Mouse (Mus musculus) naive thymus-derived CD4-positive, alpha-beta T cell, adult 2 months (primary cell): Measurements from ENCODE around the gene Thada.
A peak's percentile ranks its signal among the peaks of the same experiment; 100 is the strongest.

Experiments
- DNase-seq: peaks from one replicate; pipeline ENCODE4 v3.0.0-alpha.2; 2011; ENCODE audit warnings: low read depth

The Thada gene

GRCm38 (mm10) chr17:84370385-84370784 lies 95.6 kb downstream of the Thada start:
- no peak for DNase-seq

GRCm38 (mm10) chr17:84369769-84370168 lies 96.2 kb downstream of the Thada start:
- no peak for DNase-seq

- DNase-seq = peak; percentile 35
Measured at GRCm38 (mm10) chr17:84368213-84369014, 97.6 kb downstream of the Thada start.

- no peak for DNase-seq
Measured at GRCm38 (mm10) chr17:84367663-84368062, 98.3 kb downstream of the Thada start.

GRCm38 (mm10) chr17:84365791-84366301 lies 100.2 kb downstream of the Thada start:
- no peak for DNase-seq

GRCm38 (mm10) chr17:84365006-84365716 lies 100.8 kb downstream of the Thada start:
- no peak for DNase-seq

- DNase-seq = no peak
Measured at GRCm38 (mm10) chr17:84363444-84363843, 102.6 kb downstream of the Thada start.

- DNase-seq = no peak
Measured at GRCm38 (mm10) chr17:84362581-84363286, 103.3 kb downstream of the Thada start.

GRCm38 (mm10) chr17:84361006-84361405 lies 105.0 kb downstream of the Thada start:
- DNase-seq = no peak

- no peak for DNase-seq
Measured at GRCm38 (mm10) chr17:84359810-84360209, 106.2 kb downstream of the Thada start.

GRCm38 (mm10) chr17:84358951-84359644 lies 106.9 kb downstream of the Thada start:
- DNase-seq = no peak

- no peak for DNase-seq
Measured at GRCm38 (mm10) chr17:84357776-84358175, 108.2 kb downstream of the Thada start.

GRCm38 (mm10) chr17:84356056-84356887 lies 109.7 kb downstream of the Thada start:
- DNase-seq = no peak

GRCm38 (mm10) chr17:84355006-84355405 lies 111.0 kb downstream of the Thada start:
- no peak for DNase-seq

- peak; percentile 49 for DNase-seq
Measured at GRCm38 (mm10) chr17:84353902-84354311, 112.1 kb downstream of the Thada start.

GRCm38 (mm10) chr17:84353224-84353901 lies 112.6 kb downstream of the Thada start:
- no peak for DNase-seq

- peak; percentile 31 for DNase-seq
Measured at GRCm38 (mm10) chr17:84352790-84353154, 113.2 kb downstream of the Thada start.

GRCm38 (mm10) chr17:84351912-84352789 lies 113.9 kb downstream of the Thada start:
- DNase-seq = peak; percentile 66

- DNase-seq = no peak
Measured at GRCm38 (mm10) chr17:84351276-84351675, 114.7 kb downstream of the Thada start.
